Mouse (Mus musculus) liver, embryonic 11.5 days (tissue): ENCODE measurements around the gene Akap5. TPM values are rescaled to one million over a fixed set of nuclear protein-coding genes. Genes with fewer than 3 reads are reported as not detected.

Source experiments
- ATAC-seq: fragments of 200-750 bp; cut with Nextera tagmentation; replicated peaks from 2 replicates; pipeline ENCODE4 v1.8.0; 2017; ENCODE audit warnings: moderate number of reproducible peaks, mild to moderate bottlenecking, moderate TSS enrichment, moderate library complexity; ENCODE audit not compliant: low FRiP score
- DNase-seq: peaks from one replicate; pipeline ENCODE4 v3.0.0-alpha.2; 2017; ENCODE audit warnings: low spot score
- H3K27ac ChIP-seq: fragments of 300-500 bp; sonication (generic); 2 replicates; pipeline ENCODE4 v1.5.1; 2014; ENCODE audit warnings: mild to moderate bottlenecking, low read depth, low read length, control low read depth
- H3K27me3 ChIP-seq: fragments of 300-500 bp; sonication (generic); replicated peaks from 2 replicates; pipeline ENCODE4 v1.6.1; 2014; ENCODE audit warnings: low read length, mixed read lengths; ENCODE audit not compliant: control insufficient read depth, insufficient read depth
- H3K36me3 ChIP-seq: fragments of 300-500 bp; sonication (generic); 2 replicates; pipeline ENCODE4 v1.6.1; 2014; ENCODE audit warnings: mild to moderate bottlenecking, low read length, moderate library complexity, mixed read lengths; ENCODE audit not compliant: control insufficient read depth, insufficient read depth
- H3K4me1 ChIP-seq: fragments of 300-500 bp; sonication (generic); replicated peaks from 2 replicates; pipeline ENCODE4 v1.6.1; 2014; ENCODE audit warnings: low read length, mixed read lengths; ENCODE audit not compliant: control insufficient read depth, insufficient read depth
- H3K4me2 ChIP-seq: fragments of 300-500 bp; sonication (generic); 2 replicates; pipeline ENCODE4 v1.6.1; 2014; ENCODE audit warnings: mild to moderate bottlenecking, control low read depth, moderate library complexity
- H3K4me3 ChIP-seq: fragments of 300-500 bp; sonication (generic); 2 replicates; pipeline ENCODE4 v1.5.1; 2014; ENCODE audit warnings: low read depth, low read length, control low read depth
- H3K9ac ChIP-seq: fragments of 300-500 bp; sonication (generic); 2 replicates; pipeline ENCODE4 v1.6.1; 2014; ENCODE audit warnings: low read depth, low read length, control low read depth
- H3K9me3 ChIP-seq: fragments of 300-500 bp; sonication (generic); 2 replicates; pipeline ENCODE4 v1.6.1; 2016; ENCODE audit warnings: low read length, inconsistent platforms, mixed read lengths; ENCODE audit not compliant: control insufficient read depth
- WGBS: fragments of 180-500 bp; shearing (Covaris S2); extraction: QIAGEN DNeasy Blood & Tissue Kit; methylation state at CpG from one replicate; pipeline ENCODE4 v1.1.7; 2014; 5-methylcytosine and 5-hydroxymethylcytosine counted together
- polyA plus RNA-seq: library from polyadenylated mRNA; unstranded; fragments of >200 nt; fragmentation: Nextera tagmentation; extraction: Ambion mirVana; gene quantifications from 2 replicates; pipeline ENCODE4 v1.2.1, GENCODE M21; 2014

Akap5 gene
- polyA plus RNA-seq, 1 experiment from 2014 or later = 2.8 TPM

- peak overlapping the region; percentile 94 for H3K27ac ChIP-seq
- peaks cover 26% of the 10 kb centered on the region for H3K4me1 ChIP-seq
- DNase-seq (peak; percentile 65), ATAC-seq (peak; percentile 96)
- no peaks in the 10 kb centered on the region for H3K9me3 ChIP-seq
- peak overlapping the region; percentile 44 for H3K9ac ChIP-seq
- H3K4me3 ChIP-seq = peak overlapping the region; percentile 20
- H3K27me3 ChIP-seq = no peaks in the 10 kb centered on the region
- 10% methylated on average over 9 of the region's 9 CpGs for WGBS
- peaks cover 23% of the 10 kb centered on the region for H3K36me3 ChIP-seq
- H3K4me2 ChIP-seq = peak overlapping the region; percentile 60
Measured at GRCm38 (mm10) chr12:76318282-76319212, 6.1 kb upstream of the Akap5 start.

DNA sequence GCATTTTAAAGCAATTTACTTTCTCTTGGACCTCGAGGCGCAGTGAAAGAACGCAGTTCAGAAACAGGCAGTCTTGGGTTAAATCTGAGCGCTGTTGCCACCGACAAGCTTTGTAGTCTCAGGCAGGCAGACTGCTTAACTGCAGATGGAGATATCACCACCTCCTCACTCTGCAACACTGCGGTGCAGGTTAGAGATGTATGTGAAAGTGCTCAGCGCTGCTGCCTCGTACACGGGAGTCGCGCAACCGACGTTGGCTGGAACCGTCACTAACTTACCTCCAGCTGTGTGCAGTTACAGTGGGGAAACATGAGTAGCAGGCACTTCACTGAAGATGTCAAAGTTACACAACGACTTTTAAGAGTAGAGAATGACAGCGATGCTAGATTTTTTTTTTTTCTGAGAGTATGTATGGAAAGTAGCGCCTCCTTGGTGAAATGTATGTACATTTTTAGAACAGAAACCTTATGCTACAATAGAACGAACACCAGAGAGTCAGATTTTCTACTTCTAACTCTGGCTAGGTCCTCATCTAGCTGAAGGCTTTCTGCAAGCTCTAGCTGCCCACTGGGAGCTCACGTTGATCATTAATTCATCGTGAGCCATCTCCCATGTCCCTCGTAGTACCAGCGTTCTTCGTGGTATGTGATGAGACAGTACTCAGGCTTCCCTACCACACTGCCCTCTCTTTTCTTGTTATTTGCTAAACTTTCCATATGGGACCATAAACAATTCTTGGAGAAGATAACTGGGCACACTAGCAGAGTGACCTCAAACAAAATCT, 1.9 kb downstream of the Akap5 start:
- Histone ChIP-seq H3K4me3 (no peak overlapping the region), H3K27me3 (no peaks in the 10 kb centered on the region), H3K36me3 (peaks cover 5% of the 10 kb centered on the region; the same call in 1 of the 2 replicates), H3K9me3 (no peaks in the 10 kb centered on the region), H3K4me1 (peaks cover 5% of the 10 kb centered on the region; the same call in 1 of the 2 replicates), H3K9ac (no peak overlapping the region), H3K4me2 (no peak overlapping the region), H3K27ac (no peak overlapping the region)
- ATAC-seq (no peak), DNase-seq (no peak)
- 90% methylated on average over 23 of the region's 23 CpGs for WGBS

GRCm38 (mm10) chr12:76328567-76329354, 4.1 kb downstream of the Akap5 start:
- no peaks in the 10 kb centered on the region for H3K27me3 ChIP-seq
- no peak overlapping the region for H3K9ac ChIP-seq
- no peak overlapping the region for H3K4me2 ChIP-seq
- H3K4me1 ChIP-seq = peaks cover 5% of the 10 kb centered on the region; the same call in 1 of the 2 replicates
- peaks cover 5% of the 10 kb centered on the region; the same call in 1 of the 2 replicates for H3K36me3 ChIP-seq
- no peak overlapping the region for H3K27ac ChIP-seq
- DNase-seq (no peak), ATAC-seq (no peak)
- H3K9me3 ChIP-seq = no peaks in the 10 kb centered on the region
- H3K4me3 ChIP-seq = no peak overlapping the region
- WGBS = 76% methylated on average over 6 of the region's 6 CpGs

DNA sequence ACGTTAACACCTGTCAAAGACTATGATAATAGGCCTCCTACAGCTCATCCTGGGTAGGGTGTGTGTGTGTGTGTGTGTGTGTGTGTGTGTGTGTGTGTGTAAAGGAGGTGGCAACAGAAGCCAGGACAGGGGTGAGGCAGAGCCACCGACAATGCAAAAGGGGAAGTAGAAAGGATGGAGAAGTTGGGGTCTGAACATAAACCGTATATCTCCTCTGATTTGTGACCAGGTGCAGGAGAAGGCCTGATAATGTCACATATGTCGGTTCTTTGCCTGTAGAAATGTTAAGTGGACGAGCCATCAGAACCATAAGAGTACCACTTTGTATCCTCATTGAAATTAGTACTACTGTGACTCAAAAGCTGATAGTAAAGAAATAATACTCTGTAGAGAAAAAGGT, 9.0 kb downstream of the Akap5 start:
- DNase-seq (no peak), ATAC-seq (no peak)
- Histone ChIP-seq H3K9ac (no peak overlapping the region), H3K4me1 (no peaks in the 10 kb centered on the region), H3K27ac (no peak overlapping the region), H3K9me3 (no peaks in the 10 kb centered on the region), H3K4me2 (no peak overlapping the region), H3K4me3 (no peak overlapping the region), H3K27me3 (no peaks in the 10 kb centered on the region), H3K36me3 (no peaks in the 10 kb centered on the region; the same call in 1 of the 2 replicates)
- WGBS = 75% methylated on average over 5 of the region's 5 CpGs

DNA sequence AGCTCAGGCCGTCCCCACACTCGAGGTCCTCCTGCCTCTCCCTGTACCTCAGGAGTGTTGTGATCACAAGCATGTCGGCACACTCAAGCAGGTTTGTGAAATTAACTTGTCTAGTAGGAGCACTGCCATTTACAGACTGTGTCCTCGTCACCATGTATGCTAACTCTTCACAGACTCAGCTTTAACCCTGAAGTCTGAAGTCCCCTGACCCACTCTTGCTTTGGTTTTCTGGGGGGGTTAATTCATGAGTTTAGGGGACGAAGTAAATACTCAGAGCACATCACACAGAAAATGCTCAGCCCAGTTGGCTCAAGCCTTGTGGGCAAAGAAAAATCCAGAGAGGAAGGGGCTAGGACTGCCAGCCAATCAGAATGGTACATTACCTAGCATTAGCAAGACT, 10.9 kb downstream of the Akap5 start:
- no peak for DNase-seq
- WGBS = 83% methylated on average over 5 of the region's 5 CpGs
- Histone ChIP-seq H3K4me2 (no peak overlapping the region), H3K27me3 (no peaks in the 10 kb centered on the region), H3K9ac (no peak overlapping the region), H3K27ac (no peak overlapping the region), H3K4me3 (no peak overlapping the region), H3K9me3 (no peaks in the 10 kb centered on the region), H3K36me3 (no peaks in the 10 kb centered on the region), H3K4me1 (no peaks in the 10 kb centered on the region)
- no peak for ATAC-seq

GRCm38 (mm10) chr12:76336111-76336965, 11.6 kb downstream of the Akap5 start:
- H3K9me3 ChIP-seq = no peaks in the 10 kb centered on the region
- WGBS = 72% methylated on average over 17 of the region's 17 CpGs
- no peak overlapping the region for H3K27ac ChIP-seq
- no peaks in the 10 kb centered on the region for H3K27me3 ChIP-seq
- H3K4me2 ChIP-seq = no peak overlapping the region
- H3K36me3 ChIP-seq = no peaks in the 10 kb centered on the region
- H3K4me1 ChIP-seq = no peaks in the 10 kb centered on the region
- H3K9ac ChIP-seq = no peak overlapping the region
- ATAC-seq (no peak), DNase-seq (no peak)
- H3K4me3 ChIP-seq = no peak overlapping the region

GRCm38 (mm10) chr12:76341080-76341479, 16.4 kb downstream of the Akap5 start:
- ATAC-seq = no peak
- H3K9me3 ChIP-seq = no peaks in the 10 kb centered on the region
- no peaks in the 10 kb centered on the region for H3K4me1 ChIP-seq
- H3K9ac ChIP-seq = no peak overlapping the region
- H3K27me3 ChIP-seq = no peaks in the 10 kb centered on the region
- no peak for DNase-seq
- H3K4me3 ChIP-seq = no peak overlapping the region
- 4% methylated on average over 4 of the region's 4 CpGs for WGBS
- no peak overlapping the region for H3K27ac ChIP-seq
- no peak overlapping the region for H3K4me2 ChIP-seq
- 0 out of 2 replicates have a peak, but pooled peaks cover 2% of the 10 kb centered on the region for H3K36me3 ChIP-seq
